Mouse (Mus musculus) cerebellum, postnatal 36 days (tissue): Measurements from ENCODE around the gene D430042O09Rik.

ENCODE experiments used
- DNase-seq, 2 experiments: peaks; one replicate each; pipeline ENCODE4 v3.0.0; 2021 to 2022; ENCODE audit warnings: mixed read lengths in 2 of 2

The D430042O09Rik gene

GRCm38 (mm10) chr7:125886116-125886680, 178.5 kb downstream of the D430042O09Rik start:
- no peak for DNase-seq

- no peak for DNase-seq
Measured at GRCm38 (mm10) chr7:125887124-125887523, 179.4 kb downstream of the D430042O09Rik start.

- no peak for DNase-seq
Measured at GRCm38 (mm10) chr7:125887761-125888160, 180.1 kb downstream of the D430042O09Rik start.

GRCm38 (mm10) chr7:125888373-125888772, 180.7 kb downstream of the D430042O09Rik start:
- DNase-seq: no peak

- DNase-seq: no peak
Measured at GRCm38 (mm10) chr7:125893621-125894020, 185.9 kb downstream of the D430042O09Rik start.

- no peak for DNase-seq
Measured at GRCm38 (mm10) chr7:125897059-125897458, 189.4 kb downstream of the D430042O09Rik start.

GRCm38 (mm10) chr7:125899036-125899435, 191.3 kb downstream of the D430042O09Rik start:
- peak; percentile 61 to 64 for DNase-seq

GRCm38 (mm10) chr7:125899916-125900315, 192.2 kb downstream of the D430042O09Rik start:
- no peak for DNase-seq

- no peak for DNase-seq
Measured at GRCm38 (mm10) chr7:125900386-125901161, 192.9 kb downstream of the D430042O09Rik start.

- no peak for DNase-seq
Measured at GRCm38 (mm10) chr7:125920801-125921200, 213.1 kb downstream of the D430042O09Rik start.

- no peak for DNase-seq
Measured at GRCm38 (mm10) chr7:125924044-125924443, 216.4 kb downstream of the D430042O09Rik start.
